Mouse (Mus musculus) spleen, adult 2 months (tissue): ENCODE data around the gene Aqr.

Experiments
- CTCF ChIP-seq: fragments of 200-500 bp; IDR thresholded peaks from 2 replicates; pipeline ENCODE4 v1.5.1; 2011; ENCODE audit warnings: mild to moderate bottlenecking, inconsistent platforms; ENCODE audit not compliant: insufficient read depth, insufficient read length, insufficient replicate concordance; ENCODE audit errors: extremely low read depth
- POLR2A ChIP-seq: fragments of 200-500 bp; IDR thresholded peaks from 2 replicates; pipeline ENCODE4 v1.6.1; 2011; ENCODE audit warnings: low read depth, low read length, inconsistent platforms

DNA sequence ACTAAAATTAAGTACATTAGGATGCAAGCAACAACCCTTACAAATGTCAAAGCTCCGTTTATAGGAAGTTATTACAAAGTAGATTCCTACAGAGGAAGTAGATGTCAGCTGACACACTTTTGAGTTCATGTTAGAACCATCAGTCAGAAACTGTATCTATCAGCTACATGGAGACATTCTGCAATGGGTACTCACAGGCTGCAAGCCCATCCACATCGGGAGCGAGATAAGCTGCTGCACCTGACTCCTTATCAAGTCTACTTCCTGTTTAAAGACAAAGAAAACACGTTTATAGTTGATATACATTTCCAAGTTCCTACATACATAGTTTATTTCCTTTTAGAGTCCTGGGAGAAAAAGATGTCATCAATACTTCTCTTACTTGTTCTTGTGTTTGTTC is 29.5 kb downstream of the Aqr start:
- TF ChIP-seq CTCF = no peak
- TF ChIP-seq POLR2A = no peak
